Mouse (Mus musculus) heart, postnatal 25 days (tissue): ENCODE results near the gene Wdr31. TPM values are rescaled to one million over a fixed set of nuclear protein-coding genes. Genes with fewer than 3 reads are reported as not detected.
A peak's percentile ranks its signal among the peaks of the same experiment; 100 is the strongest.

Source experiments
- DNase-seq: peaks from one replicate; pipeline ENCODE4 v3.0.0; 2022; ENCODE audit warnings: low spot score
- intact Hi-C: fragments of 180-260 bp; cut with DNase I; formaldehyde crosslinking; loops from one replicate; pipeline ENCODE4 v1.15.1; 2025
- total RNA-seq, 2 experiments: library from RNA; stranded (reverse); gene quantifications; 2 replicates each; pipeline ENCODE4 v1.2.3; 2021

Gene Wdr31
- total RNA-seq, 2 experiments from 2014 or later, result 0.42 to 0.48 TPM

DNA sequence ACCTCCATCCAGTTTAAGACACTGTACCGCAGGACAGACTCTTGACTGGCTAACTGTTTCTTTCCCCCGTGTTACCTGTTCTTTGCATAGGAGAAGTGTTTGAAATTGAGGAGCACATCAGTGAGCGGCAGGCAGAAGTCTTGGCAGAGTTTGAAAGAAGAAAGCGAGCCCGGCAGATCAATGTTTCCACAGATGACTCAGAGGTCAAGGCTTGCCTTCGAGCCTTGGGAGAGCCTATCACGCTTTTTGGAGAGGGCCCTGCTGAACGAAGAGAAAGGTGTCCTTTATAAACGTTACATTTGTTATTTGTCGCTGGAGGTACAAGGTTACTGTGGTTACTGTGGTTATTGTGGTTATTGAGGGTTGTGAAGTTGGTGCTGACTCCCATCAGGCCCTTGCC is 59.1 kb downstream of the Wdr31 start:
- intact Hi-C loops, result no loop called here
- no peak for DNase-seq

DNA sequence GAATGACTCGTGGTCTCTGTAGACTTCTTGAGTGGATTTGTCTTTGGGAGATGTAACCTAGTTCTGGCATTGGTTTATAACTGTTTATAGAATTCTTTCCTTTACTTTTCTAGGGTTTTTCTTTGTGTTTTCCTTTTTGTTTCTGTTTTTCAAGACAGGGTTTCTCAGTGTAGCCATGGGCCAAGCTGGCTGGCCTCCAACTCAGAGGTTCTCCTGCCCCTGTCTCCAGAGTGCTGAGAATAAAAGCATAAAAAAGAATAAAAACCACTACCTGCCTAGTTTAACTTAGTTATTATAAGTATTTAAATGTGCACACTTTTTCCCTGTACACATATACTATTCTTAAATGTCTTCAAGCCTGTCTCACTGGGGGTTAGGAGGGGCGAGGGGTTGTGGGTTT is 60.4 kb downstream of the Wdr31 start:
- DNase-seq, result no peak
- intact Hi-C loops, result no loop called here

DNA sequence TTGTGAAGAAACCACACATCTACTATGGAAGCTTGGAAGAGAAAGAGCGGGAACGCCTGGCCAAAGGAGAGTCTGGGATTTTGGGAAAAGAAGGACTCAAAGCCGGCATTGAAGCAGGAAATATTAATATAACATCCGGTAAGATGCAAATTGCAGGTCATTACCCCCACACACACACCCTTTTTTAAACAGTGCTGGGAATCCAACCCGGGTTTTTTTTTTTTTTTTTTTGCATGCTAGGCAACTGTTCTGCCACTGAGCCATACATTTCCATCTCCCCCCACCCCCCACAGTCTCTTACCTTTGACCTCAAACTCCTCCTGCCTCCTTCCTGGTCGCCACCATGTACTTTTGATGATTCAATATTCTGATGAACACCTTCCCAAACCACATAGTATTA is 61.1 kb downstream of the Wdr31 start:
- no peak for DNase-seq
- intact Hi-C loops, result loop anchor here (2.0 to 10.0 kb wide), 4 partner anchors 49 to 122 kb away; partner anchors contain the start of genes Alad, Fkbp15 and Slc31a1

DNA sequence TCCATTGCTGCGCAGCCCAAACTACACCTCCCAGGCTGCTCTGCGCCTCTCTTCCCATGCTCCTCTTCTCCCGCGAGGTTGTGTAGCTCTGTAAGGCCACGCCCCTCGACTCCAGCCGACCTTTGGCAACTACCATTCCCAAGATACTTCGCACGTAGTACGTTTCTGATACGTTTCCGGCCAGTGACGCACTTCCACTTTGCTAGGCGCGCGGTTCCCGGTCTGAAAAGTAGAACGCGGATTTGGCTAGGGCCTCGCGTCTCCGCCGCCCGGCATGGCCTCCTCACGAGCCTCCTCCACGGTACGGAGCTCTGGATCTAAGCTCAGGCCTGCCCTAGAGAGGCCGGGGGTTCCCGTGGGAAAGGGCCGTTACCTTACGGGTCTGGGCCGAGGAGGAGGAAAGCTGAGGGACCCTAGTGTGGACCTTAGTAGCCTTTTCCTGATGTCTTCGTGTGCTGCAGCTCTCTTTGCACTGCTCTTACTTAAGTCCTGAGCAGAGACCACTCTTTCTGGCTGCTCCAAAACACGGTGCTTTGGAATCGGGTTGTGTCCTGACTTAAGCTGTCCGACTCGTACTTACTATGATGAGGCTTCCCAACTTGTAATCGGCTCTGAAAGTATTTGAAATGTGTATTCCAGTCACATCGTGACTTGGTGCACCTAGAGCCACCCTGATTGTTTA is 62.0 kb downstream of the Wdr31 start, which contains the start of the genes Cdc26 and Prpf4:
Cdc26 (minus strand) TSS at position 42 of the 682 bp plus-strand sequence.
Prpf4 (plus strand) TSS at position 197 of the 682 bp plus-strand sequence.
- intact Hi-C loops, result loop anchor here (2.0 to 10.0 kb wide), 4 partner anchors 48 to 121 kb away; partner anchors contain the start of genes Alad, Fkbp15 and Slc31a1
- DNase-seq, result peak; percentile 97

DNA sequence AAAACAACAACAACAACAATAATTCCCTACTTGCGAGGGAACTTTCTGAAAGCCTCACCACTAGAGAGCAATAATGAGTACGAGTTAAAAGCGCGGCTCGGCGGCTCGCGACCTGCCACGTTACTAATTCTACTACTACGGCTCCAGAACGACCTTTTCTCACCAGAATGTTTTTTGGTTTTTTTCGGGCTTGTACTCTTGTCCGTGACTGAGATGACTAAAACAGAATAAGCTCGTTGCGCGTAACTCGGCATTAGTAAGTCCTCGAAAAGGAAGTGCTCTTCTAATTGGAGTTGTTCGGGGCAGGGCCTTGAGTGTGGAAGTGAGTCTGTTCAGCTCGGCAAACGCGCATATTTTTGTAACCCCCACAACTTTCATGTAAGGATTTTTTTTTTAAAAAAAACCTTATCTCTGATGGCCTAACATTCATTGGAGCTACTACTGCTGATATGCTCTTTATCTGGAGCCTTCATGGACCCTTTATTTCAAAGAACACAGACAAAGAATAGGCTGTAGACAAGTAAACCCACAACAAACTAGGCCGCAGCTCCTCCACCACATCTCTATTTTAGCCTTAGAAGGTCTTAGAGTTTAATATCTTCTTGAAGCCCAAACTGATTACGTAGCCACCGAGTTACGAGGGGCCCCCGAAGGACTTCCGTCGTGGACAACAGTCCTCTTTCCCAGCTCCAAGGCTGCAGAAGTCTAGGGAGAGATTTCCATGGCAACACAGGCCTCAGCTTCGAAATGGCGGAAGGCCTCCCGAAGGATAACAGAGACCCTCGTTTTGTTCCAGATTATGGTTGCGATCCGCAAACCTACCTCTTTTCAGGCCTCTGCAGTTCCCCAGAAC is 62.7 kb downstream of the Wdr31 start:
- intact Hi-C loops, result loop anchor here (2.0 to 10.0 kb wide), 4 partner anchors 47 to 121 kb away; partner anchors contain the start of genes Alad, Fkbp15 and Slc31a1
- peak; percentile 9 for DNase-seq

DNA sequence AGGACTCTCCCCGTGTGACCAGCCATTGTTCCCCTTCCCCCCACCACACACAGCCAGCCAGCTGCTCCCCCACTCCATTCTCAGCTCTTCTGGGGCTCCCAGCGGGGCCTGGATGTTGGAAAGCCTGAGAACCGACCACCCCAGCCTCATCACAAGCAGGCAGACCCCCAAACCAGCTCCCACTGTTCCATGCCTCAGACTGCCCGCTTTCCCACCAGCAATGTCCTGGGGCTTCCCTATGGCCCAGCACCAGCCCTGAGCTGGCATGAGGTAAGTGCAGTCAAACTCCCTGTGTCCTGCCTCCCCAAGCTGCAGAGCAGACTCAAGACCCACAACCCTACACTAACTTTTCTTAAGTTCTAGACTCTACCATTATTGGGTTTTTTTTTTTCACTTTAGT is 64.6 kb downstream of the Wdr31 start:
- DNase-seq, result no peak
- intact Hi-C loops, result loop anchor here (5.0 to 10.0 kb wide), 3 partner anchors 61 to 119 kb away; partner anchors contain the start of gene Alad

DNA sequence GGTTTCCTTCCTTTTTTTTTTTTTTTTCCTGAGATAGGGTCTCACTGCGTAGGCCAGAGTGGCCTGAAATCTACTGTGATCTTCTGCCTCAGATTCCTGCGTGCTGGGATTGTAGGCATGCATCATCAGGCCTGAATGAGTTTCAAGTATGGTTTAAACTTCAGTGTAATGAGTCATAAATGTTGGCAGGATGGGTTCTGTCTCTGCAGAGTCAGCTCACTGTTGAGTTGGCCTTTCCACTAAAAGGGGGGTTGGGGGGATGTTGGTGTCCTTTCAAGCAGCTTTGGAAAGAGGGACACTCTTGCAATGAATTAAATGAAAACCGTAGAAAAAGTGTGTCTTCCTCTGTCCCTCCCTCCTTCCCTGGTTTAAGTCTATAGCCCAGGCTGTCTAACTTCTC is 71.7 kb downstream of the Wdr31 start:
- no peak for DNase-seq
- intact Hi-C loops, result no loop called here

Other genes with a start within 250 kb of the Wdr31 start
- gene Zfp37, start 239.8 kb downstream of the Wdr31 start, total RNA-seq, result 1 to 10 TPM; 1.7 to 2.1 TPM
- 10 to 100 TPM; 19.9 to 22.6 TPM for gene Slc31a2, start 208.3 kb downstream of the Wdr31 start, total RNA-seq
- gene Fkbp15, start 110.3 kb downstream of the Wdr31 start, total RNA-seq, result 10 to 100 TPM; 17.9 to 18.7 TPM
- 10 to 100 TPM; 22.0 to 22.8 TPM for gene Slc31a1, start 110.2 kb downstream of the Wdr31 start, total RNA-seq
- 10 to 100 TPM; 42.9 to 45.1 TPM for gene Cdc26, start 62.3 kb downstream of the Wdr31 start, total RNA-seq
- 1 to 10 TPM; 9.5 to 9.6 TPM for gene Prpf4, start 62.1 kb downstream of the Wdr31 start, total RNA-seq
- gene Rnf183, start 35.6 kb downstream of the Wdr31 start, total RNA-seq, result not detected
- gene Bspry, start 9.2 kb upstream of the Wdr31 start, total RNA-seq, result not detected
- gene Hdhd3, start 32.6 kb upstream of the Wdr31 start, total RNA-seq, result 1 to 10 TPM; 6.0 to 6.5 TPM
- gene Alad, start 49.0 kb upstream of the Wdr31 start, total RNA-seq, result 10 to 100 TPM; 60.2 to 63.3 TPM
- 10 to 100 TPM; 17.3 to 18.4 TPM for gene Pole3, start 54.2 kb upstream of the Wdr31 start, total RNA-seq
- under 1 TPM; 0.18 to 0.22 TPM for gene 4933430I17Rik, start 54.5 kb upstream of the Wdr31 start, total RNA-seq
- gene Rgs3, start 89.0 kb upstream of the Wdr31 start, total RNA-seq, result 10 to 100 TPM; 27.9 to 31.2 TPM